Mouse (Mus musculus) liver, embryonic 12.5 days (tissue): Measurements from ENCODE around the gene Cntnap2. TPM values are rescaled to one million over a fixed set of nuclear protein-coding genes. Genes with fewer than 3 reads are reported as not detected.
"Not testable (repeated sequence)": the region's sequence is repeated elsewhere in the genome, so short reads cannot be mapped to it uniquely, and the experiment has no call there.

Experiments used
- ATAC-seq: fragments of 200-750 bp; cut with Nextera tagmentation; 2 replicates; pipeline ENCODE4 v1.8.0; 2017; ENCODE audit warnings: moderate number of reproducible peaks, mild to moderate bottlenecking, moderate library complexity
- H3K27ac ChIP-seq: fragments of 300-500 bp; sonication (generic); 2 replicates; pipeline ENCODE4 v1.5.1; 2016; ENCODE audit warnings: mild to moderate bottlenecking
- H3K27me3 ChIP-seq: fragments of 300-500 bp; sonication (generic); replicated peaks from 2 replicates; pipeline ENCODE4 v1.6.1; 2016; ENCODE audit warnings: mild to moderate bottlenecking, moderate library complexity
- H3K36me3 ChIP-seq: fragments of 300-500 bp; sonication (generic); 2 replicates; pipeline ENCODE4 v1.6.1; 2016; ENCODE audit warnings: mild to moderate bottlenecking, moderate library complexity
- H3K4me1 ChIP-seq: fragments of 300-500 bp; sonication (generic); 2 replicates; pipeline ENCODE4 v1.6.1; 2016
- H3K4me2 ChIP-seq: fragments of 300-500 bp; sonication (generic); 2 replicates; pipeline ENCODE4 v1.6.1; 2016; ENCODE audit warnings: mild to moderate bottlenecking, moderate library complexity
- H3K4me3 ChIP-seq: fragments of 300-500 bp; sonication (generic); 2 replicates; pipeline ENCODE4 v1.5.1; 2016; ENCODE audit warnings: mild to moderate bottlenecking, moderate library complexity
- H3K9ac ChIP-seq: fragments of 300-500 bp; sonication (generic); 2 replicates; pipeline ENCODE4 v1.6.1; 2016; ENCODE audit warnings: mild to moderate bottlenecking, moderate library complexity
- H3K9me3 ChIP-seq: fragments of 300-500 bp; sonication (generic); replicated peaks from 2 replicates; pipeline ENCODE4 v1.6.1; 2016; ENCODE audit warnings: mild to moderate bottlenecking, moderate library complexity
- WGBS: fragments of 180-500 bp; shearing (Covaris S2); methylation state at CpG from one replicate; pipeline ENCODE4 v1.1.7; 2016; ENCODE audit not compliant: insufficient replicate concordance; 5-methylcytosine and 5-hydroxymethylcytosine counted together
- polyA plus RNA-seq: library from polyadenylated mRNA; unstranded; fragments of >200 nt; fragmentation: Nextera tagmentation; extraction: Ambion mirVana; gene quantifications from 2 replicates; pipeline ENCODE4 v1.2.1, GENCODE M21; 2016

Gene Cntnap2
- polyA plus RNA-seq, 1 experiment from 2014 or later = 0.63 TPM

GRCm38 (mm10) chr6:46420349-46420748, 1361.2 kb downstream of the Cntnap2 start:
- no peak overlapping the region for H3K4me2 ChIP-seq
- H3K27me3 ChIP-seq = no peaks in the 10 kb centered on the region
- no peaks in the 10 kb centered on the region for H3K4me1 ChIP-seq
- no peak overlapping the region for H3K4me3 ChIP-seq
- H3K27ac ChIP-seq = no peak overlapping the region
- no peaks in the 10 kb centered on the region for H3K36me3 ChIP-seq
- no peaks in the 10 kb centered on the region for H3K9me3 ChIP-seq
- no peak overlapping the region for H3K9ac ChIP-seq
- ATAC-seq = no peak

GRCm38 (mm10) chr6:46428231-46428630, 1369.1 kb downstream of the Cntnap2 start:
- no peak for ATAC-seq
- H3K9ac ChIP-seq = no peak overlapping the region

DNA sequence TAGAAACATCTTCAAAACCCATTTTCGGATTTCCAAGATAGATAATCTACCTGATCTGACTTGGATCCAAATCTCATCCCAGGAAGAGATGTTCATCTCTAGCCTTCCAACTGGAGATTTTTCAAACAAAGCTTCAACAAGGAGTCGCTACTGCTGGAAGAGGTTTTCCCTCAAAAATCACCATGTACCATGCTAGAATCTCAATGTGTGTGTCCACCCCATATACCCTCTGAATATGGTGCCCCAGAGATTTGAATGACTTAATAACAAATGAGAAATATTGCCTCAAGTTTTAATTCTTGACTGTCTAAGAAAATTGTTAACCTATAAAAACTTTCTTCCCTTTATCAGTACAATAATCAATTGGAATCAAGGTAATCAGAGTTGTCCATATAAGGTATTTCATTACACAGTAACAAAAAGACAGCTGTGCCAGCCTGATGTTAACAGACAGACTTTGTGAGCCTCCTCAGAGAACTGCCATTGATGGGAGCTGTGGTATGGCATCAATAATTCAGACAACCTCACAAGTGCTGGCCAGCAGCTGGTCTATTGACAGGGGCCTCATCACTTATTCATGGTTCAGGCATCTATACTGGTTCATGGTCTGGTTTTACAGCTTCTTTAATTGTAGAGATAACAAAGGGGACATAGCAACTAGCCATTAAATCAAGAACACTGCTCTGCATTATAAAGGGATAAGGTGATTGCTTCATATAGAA, 1391.9 kb downstream of the Cntnap2 start:
- Histone ChIP-seq H3K9ac (no peak overlapping the region), H3K4me1 (no peaks in the 10 kb centered on the region), H3K4me2 (no peak overlapping the region), H3K27ac (no peak overlapping the region), H3K4me3 (no peak overlapping the region), H3K36me3 (no peaks in the 10 kb centered on the region), H3K9me3 (no peaks in the 10 kb centered on the region), H3K27me3 (no peaks in the 10 kb centered on the region)
- ATAC-seq = no peak
- WGBS = 59% methylated on average over 2 of the region's 2 CpGs

More at GRCm38 (mm10) chr6:46428231-46428630, 1369.1 kb downstream of the Cntnap2 start:
- Histone ChIP-seq H3K4me3 (no peak overlapping the region), H3K4me2 (no peak overlapping the region), H3K9me3 (no peaks in the 10 kb centered on the region), H3K27me3 (no peaks in the 10 kb centered on the region), H3K36me3 (no peaks in the 10 kb centered on the region), H3K27ac (no peak overlapping the region), H3K4me1 (no peaks in the 10 kb centered on the region)
- WGBS = 56% methylated on average over 5 of the region's 5 CpGs

GRCm38 (mm10) chr6:46472683-46473082, 1413.5 kb downstream of the Cntnap2 start:
- H3K9me3 ChIP-seq = no peaks in the 10 kb centered on the region
- 44% methylated on average over 4 of the region's 4 CpGs for WGBS
- no peak for ATAC-seq
- H3K27ac ChIP-seq = no peak overlapping the region
- no peaks in the 10 kb centered on the region for H3K36me3 ChIP-seq
- no peaks in the 10 kb centered on the region for H3K4me1 ChIP-seq
- H3K9ac ChIP-seq = no peak overlapping the region
- no peak overlapping the region for H3K4me2 ChIP-seq
- no peak overlapping the region for H3K4me3 ChIP-seq
- H3K27me3 ChIP-seq = no peaks in the 10 kb centered on the region

DNA sequence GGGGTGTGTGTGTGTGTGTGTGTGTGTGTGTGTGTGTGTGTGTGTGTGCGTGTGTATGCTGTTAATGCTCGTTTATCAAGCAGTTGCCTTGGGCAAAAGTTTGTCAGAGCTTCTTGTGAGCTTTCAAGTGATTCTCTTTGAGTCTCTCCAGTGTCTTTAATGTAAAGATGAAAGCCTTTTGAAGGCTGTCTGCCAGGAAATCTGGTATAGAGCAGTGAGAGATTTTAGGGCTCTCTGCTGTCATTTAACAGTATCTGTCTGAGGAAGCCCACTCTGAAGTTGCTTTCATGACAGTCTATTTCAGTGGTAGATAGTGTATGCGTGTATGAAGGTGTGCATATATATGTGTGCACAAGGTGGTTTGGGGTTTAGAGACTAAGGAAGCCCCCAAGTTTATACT, 1425.2 kb downstream of the Cntnap2 start:
- no peak overlapping the region for H3K9ac ChIP-seq
- H3K27ac ChIP-seq = no peak overlapping the region
- no peak overlapping the region for H3K4me2 ChIP-seq
- WGBS = 56% methylated on average over 3 of the region's 3 CpGs
- no peaks in the 10 kb centered on the region for H3K4me1 ChIP-seq
- ATAC-seq = no peak
- H3K9me3 ChIP-seq = no peaks in the 10 kb centered on the region
- H3K4me3 ChIP-seq = no peak overlapping the region
- no peaks in the 10 kb centered on the region for H3K36me3 ChIP-seq
- H3K27me3 ChIP-seq = no peaks in the 10 kb centered on the region

GRCm38 (mm10) chr6:46502786-46503185, 1443.6 kb downstream of the Cntnap2 start:
- H3K27me3 ChIP-seq = no peaks in the 10 kb centered on the region
- no peaks in the 10 kb centered on the region for H3K9me3 ChIP-seq
- H3K4me2 ChIP-seq = no peak overlapping the region
- no peaks in the 10 kb centered on the region for H3K4me1 ChIP-seq
- WGBS = 58% methylated on average over 1 of the region's 1 CpGs
- no peaks in the 10 kb centered on the region for H3K36me3 ChIP-seq
- H3K27ac ChIP-seq = no peak overlapping the region
- no peak overlapping the region for H3K4me3 ChIP-seq
- no peak overlapping the region for H3K9ac ChIP-seq
- no peak for ATAC-seq

DNA sequence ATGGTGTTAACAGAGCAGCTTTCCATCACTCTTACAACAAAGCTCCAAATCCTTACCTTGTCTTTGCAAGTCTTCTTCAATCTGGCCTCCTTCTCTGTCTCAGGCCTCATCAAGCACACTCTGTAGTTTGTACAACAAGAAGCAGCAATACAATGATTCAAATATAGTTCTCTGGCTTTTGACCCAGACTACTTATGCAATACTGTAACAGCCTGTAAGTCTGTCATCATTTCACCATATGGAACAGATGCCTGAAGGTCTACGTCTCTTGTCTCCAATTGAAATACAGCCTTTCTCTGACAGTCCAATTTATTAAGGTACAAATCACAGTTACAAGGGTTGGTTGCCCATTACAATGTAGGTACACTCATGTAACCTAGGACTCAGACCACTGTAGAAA, 1453.7 kb downstream of the Cntnap2 start:
- Histone ChIP-seq H3K4me1 (no peaks in the 10 kb centered on the region), H3K27me3 (no peaks in the 10 kb centered on the region), H3K4me2 (no peak overlapping the region), H3K36me3 (no peaks in the 10 kb centered on the region), H3K27ac (no peak overlapping the region), H3K9ac (no peak overlapping the region), H3K9me3 (no peaks in the 10 kb centered on the region), H3K4me3 (no peak overlapping the region)
- WGBS = 71% methylated on average over 1 of the region's 1 CpGs
- ATAC-seq = no peak

GRCm38 (mm10) chr6:46537586-46537985, 1478.4 kb downstream of the Cntnap2 start:
- not testable (repeated sequence) for H3K9me3 ChIP-seq, H3K27me3 ChIP-seq, ATAC-seq, H3K4me3 ChIP-seq, H3K27ac ChIP-seq, H3K4me1 ChIP-seq, H3K9ac ChIP-seq, H3K4me2 ChIP-seq, H3K36me3 ChIP-seq
- 64% methylated on average over 2 of the region's 2 CpGs for WGBS

DNA sequence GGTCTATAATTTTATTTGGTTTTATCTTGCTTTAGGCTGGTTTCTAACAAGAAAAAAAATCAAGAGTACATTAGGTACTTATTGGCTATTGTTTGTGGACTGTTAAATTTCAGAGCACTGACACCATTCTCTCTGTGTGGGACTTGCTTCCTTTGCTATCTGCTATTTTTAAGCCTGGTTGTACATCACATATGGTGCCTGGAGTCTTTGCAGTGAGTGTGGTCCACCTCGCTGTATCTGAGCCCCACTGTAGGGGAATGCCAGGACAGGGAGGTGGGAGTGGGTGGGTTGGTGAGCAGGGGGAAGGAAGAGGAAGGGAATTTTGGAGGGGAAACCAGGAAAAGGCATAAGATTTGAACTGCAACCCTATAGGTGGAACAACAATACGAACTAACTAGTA, 1504.3 kb downstream of the Cntnap2 start:
- Histone ChIP-seq H3K4me3 (no peak overlapping the region), H3K4me1 (no peaks in the 10 kb centered on the region), H3K27me3 (no peaks in the 10 kb centered on the region), H3K4me2 (no peak overlapping the region), H3K9me3 (no peaks in the 10 kb centered on the region), H3K36me3 (no peaks in the 10 kb centered on the region), H3K9ac (no peak overlapping the region), H3K27ac (no peak overlapping the region)
- no peak for ATAC-seq
- 59% methylated on average over 2 of the region's 2 CpGs for WGBS

- 45% methylated on average over 3 of the region's 3 CpGs for WGBS
- Histone ChIP-seq H3K27ac (no peak overlapping the region), H3K36me3 (no peaks in the 10 kb centered on the region), H3K9ac (no peak overlapping the region), H3K4me2 (no peak overlapping the region), H3K4me3 (no peak overlapping the region), H3K9me3 (no peaks in the 10 kb centered on the region), H3K4me1 (no peaks in the 10 kb centered on the region), H3K27me3 (no peaks in the 10 kb centered on the region)
- no peak for ATAC-seq
Measured at GRCm38 (mm10) chr6:46575055-46575454, 1515.9 kb downstream of the Cntnap2 start.

- Histone ChIP-seq H3K27ac (no peak overlapping the region), H3K4me1 (no peaks in the 10 kb centered on the region), H3K4me2 (no peak overlapping the region), H3K9me3 (no peaks in the 10 kb centered on the region), H3K9ac (no peak overlapping the region), H3K36me3 (no peaks in the 10 kb centered on the region), H3K27me3 (no peaks in the 10 kb centered on the region), H3K4me3 (no peak overlapping the region)
- no peak for ATAC-seq
Measured at GRCm38 (mm10) chr6:46612365-46612764, 1553.2 kb downstream of the Cntnap2 start.

DNA sequence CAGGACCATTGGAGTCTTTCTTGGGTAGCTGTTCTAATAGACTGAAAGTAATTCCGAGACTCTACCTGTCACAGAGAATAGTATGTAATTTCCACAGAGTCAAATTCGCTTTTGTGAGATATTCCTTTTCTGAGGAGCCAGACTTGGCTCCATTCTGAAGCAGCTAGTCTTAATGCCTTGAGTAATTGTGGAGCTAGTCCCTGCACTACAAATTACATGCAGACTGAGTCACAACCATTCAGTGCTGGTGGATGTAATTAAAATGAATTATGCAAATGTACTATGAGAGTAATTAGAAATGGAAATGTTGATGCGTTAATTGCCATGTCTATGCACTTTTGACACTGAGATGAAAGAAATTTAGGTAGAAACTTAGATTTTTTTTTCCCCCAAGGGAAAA, 1553.7 kb downstream of the Cntnap2 start:
- H3K36me3 ChIP-seq = no peaks in the 10 kb centered on the region
- H3K27me3 ChIP-seq = no peaks in the 10 kb centered on the region
- ATAC-seq = no peak
- 60% methylated on average over 3 of the region's 3 CpGs for WGBS
- no peaks in the 10 kb centered on the region for H3K4me1 ChIP-seq
- H3K4me3 ChIP-seq = no peak overlapping the region
- no peaks in the 10 kb centered on the region for H3K9me3 ChIP-seq
- H3K9ac ChIP-seq = no peak overlapping the region
- H3K27ac ChIP-seq = no peak overlapping the region
- no peak overlapping the region for H3K4me2 ChIP-seq

- H3K27me3 ChIP-seq = no peaks in the 10 kb centered on the region
Measured at GRCm38 (mm10) chr6:46669018-46669417, 1609.9 kb downstream of the Cntnap2 start.

More at GRCm38 (mm10) chr6:46669018-46669417, 1609.9 kb downstream of the Cntnap2 start:
- no peaks in the 10 kb centered on the region for H3K4me1 ChIP-seq
- ATAC-seq = no peak
- no peaks in the 10 kb centered on the region for H3K9me3 ChIP-seq
- H3K9ac ChIP-seq = no peak overlapping the region
- no peak overlapping the region for H3K4me3 ChIP-seq
- H3K27ac ChIP-seq = no peak overlapping the region
- H3K4me2 ChIP-seq = no peak overlapping the region
- no peaks in the 10 kb centered on the region for H3K36me3 ChIP-seq
- WGBS = 75% methylated on average over 1 of the region's 1 CpGs
